Mouse (Mus musculus) right cerebral cortex, adult 2 months (tissue): ENCODE measurements at regions not wholly inside any gene's neighbourhood (a gene's known extent, or its start where the extent isn't known, plus 50 kb on each side); places are given as distances from the start of the nearest gene placed in this dataset.

Experiments used
- DNase-seq, 2 experiments: peaks; one replicate each; pipeline ENCODE4 v3.0.0; 2021 to 2022; ENCODE audit warnings: low spot score in 2 of 2

GRCm38 (mm10) chr9:116231351-116232311 is 56.5 kb upstream of the Tgfbr2 start:
- no peak for DNase-seq

GRCm38 (mm10) chr9:116230346-116230745 is 55.2 kb upstream of the Tgfbr2 start:
- no peak for DNase-seq

DNA sequence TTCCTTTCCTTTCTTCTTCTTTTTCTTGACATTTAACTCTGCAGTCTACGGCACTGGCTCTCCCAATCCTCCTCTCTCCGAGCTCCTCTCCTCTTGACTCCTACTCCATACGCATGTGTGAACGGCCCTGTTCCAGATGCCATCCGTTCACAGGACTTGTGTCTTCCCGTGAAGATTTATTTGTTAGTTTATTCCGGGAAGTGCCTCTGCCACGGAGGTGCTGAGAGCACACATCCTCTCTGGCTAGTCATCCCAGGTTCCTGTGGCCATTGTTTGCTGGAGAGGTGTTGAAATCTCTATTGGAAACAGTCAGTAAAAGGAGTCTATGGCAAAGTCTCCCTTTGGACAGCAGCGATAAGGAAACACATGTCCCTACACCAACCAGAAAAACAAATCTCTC is 53.3 kb upstream of the Tgfbr2 start:
- no peak for DNase-seq

- DNase-seq = no peak
These were observed 52.6 kb upstream of the Tgfbr2 start for GRCm38 (mm10) chr9:116227738-116228137.
